Mouse (Mus musculus) right cerebral cortex, postnatal 25 days (tissue): Measurements from ENCODE around the gene Adgrd1.

Experiments used
- DNase-seq: peaks from one replicate; pipeline ENCODE4 v3.0.0; 2022

Adgrd1 gene

GRCm38 (mm10) chr5:129208845-129209244 is 112.3 kb downstream of the Adgrd1 start:
- no peak for DNase-seq

- DNase-seq = no peak
Measured at GRCm38 (mm10) chr5:129211385-129212031, 115.0 kb downstream of the Adgrd1 start.

GRCm38 (mm10) chr5:129214023-129214422 is 117.5 kb downstream of the Adgrd1 start:
- no peak for DNase-seq

- DNase-seq = no peak
Measured at GRCm38 (mm10) chr5:129216001-129216400, 119.5 kb downstream of the Adgrd1 start.

GRCm38 (mm10) chr5:129217481-129218221 is 121.1 kb downstream of the Adgrd1 start:
- DNase-seq = no peak

GRCm38 (mm10) chr5:129218222-129218505 is 121.6 kb downstream of the Adgrd1 start:
- no peak for DNase-seq

- DNase-seq = no peak
Measured at GRCm38 (mm10) chr5:129218537-129218981, 122.0 kb downstream of the Adgrd1 start.

- DNase-seq = no peak
Measured at GRCm38 (mm10) chr5:129219178-129219760, 122.7 kb downstream of the Adgrd1 start.

GRCm38 (mm10) chr5:129225810-129226450 is 129.4 kb downstream of the Adgrd1 start:
- DNase-seq = no peak

GRCm38 (mm10) chr5:129228171-129228570 is 131.6 kb downstream of the Adgrd1 start:
- DNase-seq = no peak

GRCm38 (mm10) chr5:129233301-129233700 is 136.8 kb downstream of the Adgrd1 start:
- DNase-seq = no peak

GRCm38 (mm10) chr5:129233881-129234432 is 137.4 kb downstream of the Adgrd1 start:
- DNase-seq = no peak

GRCm38 (mm10) chr5:129236366-129236765 is 139.8 kb downstream of the Adgrd1 start:
- DNase-seq = no peak

- no peak for DNase-seq
Measured at GRCm38 (mm10) chr5:129241865-129242264, 145.3 kb downstream of the Adgrd1 start.

GRCm38 (mm10) chr5:129242265-129242664 is 145.7 kb downstream of the Adgrd1 start:
- DNase-seq = no peak

- DNase-seq = no peak
Measured at GRCm38 (mm10) chr5:129243120-129243519, 146.6 kb downstream of the Adgrd1 start.

GRCm38 (mm10) chr5:129244392-129244791 is 147.8 kb downstream of the Adgrd1 start:
- no peak for DNase-seq

- no peak for DNase-seq
Measured at GRCm38 (mm10) chr5:129249080-129249479, 152.5 kb downstream of the Adgrd1 start.
